In the genomic region with DNA sequence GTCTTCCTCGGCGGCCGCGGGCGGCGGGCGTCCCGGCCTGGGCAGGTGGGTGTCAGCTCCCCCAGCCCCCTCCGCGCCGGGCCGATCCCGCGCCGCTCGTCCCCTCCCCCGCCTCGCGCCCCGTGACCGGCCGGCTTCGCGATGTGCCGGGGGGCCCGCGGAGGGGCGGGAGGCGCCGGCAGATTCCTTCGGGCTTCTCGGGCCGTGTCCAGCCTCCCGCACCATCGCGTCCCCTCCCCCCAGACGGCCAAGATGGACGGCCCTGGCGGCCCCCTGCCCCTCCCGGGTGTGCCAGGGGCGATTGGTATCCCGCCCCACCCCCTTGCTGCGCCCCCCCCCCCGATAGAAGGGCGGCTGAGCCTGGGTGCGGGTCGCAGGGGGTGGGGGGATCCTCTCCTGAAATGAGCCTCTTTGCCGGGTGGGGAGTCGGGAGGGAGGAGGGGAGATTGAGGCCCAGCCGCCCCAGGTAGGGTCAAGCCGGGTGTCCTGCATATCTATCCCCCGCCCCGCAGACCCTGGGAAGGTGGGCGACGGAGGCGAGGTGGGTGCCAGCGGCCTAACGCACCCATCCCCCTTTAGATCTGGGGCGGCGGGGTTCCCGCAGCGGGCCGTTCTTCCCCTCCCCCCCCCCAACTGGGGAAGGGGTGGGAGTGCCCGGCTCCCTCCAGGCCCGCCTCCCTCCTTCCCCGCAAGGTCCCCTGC, we compare ENCODE assay signal across 8 mouse cellular contexts. TPM values are rescaled to one million over a fixed set of nuclear protein-coding genes. Genes with fewer than 3 reads are reported as not detected.
DNase-seq lines count a peak whose midpoint lies in the region; ATAC-seq and TF ChIP-seq lines count a peak whose summit lies in the region.

No protein-coding gene starts in this region.

- H3K4me2 ChIP-seq in forebrain, embryonic 16.5 days (ENCODE audit: low read length), result peak overlapping the region; percentile 91
- H3K4me2 ChIP-seq in hindbrain, embryonic 12.5 days (replicated peaks), result peak overlapping the region; percentile 90
- H3K4me2 ChIP-seq in liver, embryonic 11.5 days, result peak overlapping the region; percentile 87

- H3K27me3 ChIP-seq in forebrain, embryonic 16.5 days (replicated peaks; ENCODE audit: control insufficient read depth, insufficient read depth, low read length), result no peaks in the 10 kb centered on the region
- H3K27me3 ChIP-seq in hindbrain, embryonic 12.5 days, result no peaks in the 10 kb centered on the region
- no peaks in the 10 kb centered on the region for H3K27me3 ChIP-seq in liver, embryonic 11.5 days (replicated peaks; ENCODE audit: control insufficient read depth, insufficient read depth, low read length)
- H3K27me3 ChIP-seq in thymus, adult 2 months (ENCODE audit: control insufficient read depth, insufficient read depth, low read length), result no peaks in the 10 kb centered on the region

- ATAC-seq in forebrain, embryonic 16.5 days, result peak; percentile 46
- peak; percentile 69 for ATAC-seq in hindbrain, embryonic 12.5 days (ENCODE audit: low FRiP score)
- ATAC-seq in liver, embryonic 11.5 days (replicated peaks; ENCODE audit: low FRiP score), result peak; percentile 54

- no peaks in the 10 kb centered on the region for H3K9me3 ChIP-seq in forebrain, embryonic 16.5 days (ENCODE audit: control insufficient read depth, low read length)
- H3K9me3 ChIP-seq in hindbrain, embryonic 12.5 days (replicated peaks), result no peaks in the 10 kb centered on the region
- H3K9me3 ChIP-seq in liver, embryonic 11.5 days (ENCODE audit: control insufficient read depth, low read length), result no peaks in the 10 kb centered on the region

- peak; percentile 48 to 61 for DNase-seq in layer of hippocampus, postnatal 10 days (ENCODE audit: low spot score in 2 of 2)
- DNase-seq in layer of hippocampus, adult 8-10 months (ENCODE audit: low spot score in 2 of 2), result no peak
- peak; percentile 47 to 59 for DNase-seq in cerebellum, adult 18-20 months
- DNase-seq in liver, embryonic 11.5 days (ENCODE audit: low spot score), result peak; percentile 64
- peak; percentile 50 for DNase-seq in naive thymus-derived CD4-positive, alpha-beta T cell, adult 2 months (ENCODE audit: low read depth)
- peak; percentile 31 for DNase-seq in thymus, adult 2 months

- peak overlapping the region; percentile 89 for H3K9ac ChIP-seq in forebrain, embryonic 16.5 days (replicated peaks; ENCODE audit: low read depth, low read length)
- H3K9ac ChIP-seq in hindbrain, embryonic 12.5 days, result peak overlapping the region; percentile 99
- H3K9ac ChIP-seq in liver, embryonic 11.5 days (ENCODE audit: low read depth, low read length), result peak overlapping the region; percentile 97

- H3K4me1 ChIP-seq in forebrain, embryonic 16.5 days (replicated peaks; ENCODE audit: control insufficient read depth, insufficient read depth, low read length), result peaks cover 32% of the 10 kb centered on the region
- H3K4me1 ChIP-seq in hindbrain, embryonic 12.5 days, result peaks cover 34% of the 10 kb centered on the region
- H3K4me1 ChIP-seq in liver, embryonic 11.5 days (replicated peaks; ENCODE audit: control insufficient read depth, insufficient read depth, low read length), result peaks cover 9% of the 10 kb centered on the region; the same call in 1 of the 2 replicates
- peaks cover 29% of the 10 kb centered on the region for H3K4me1 ChIP-seq in thymus, adult 2 months (replicated peaks; ENCODE audit: control insufficient read depth, insufficient read depth, low read length)

- H3K27ac ChIP-seq in forebrain, embryonic 16.5 days (ENCODE audit: low read length), result peak overlapping the region; percentile 97
- peak overlapping the region; percentile 98 for H3K27ac ChIP-seq in hindbrain, embryonic 12.5 days
- H3K27ac ChIP-seq in liver, embryonic 11.5 days (ENCODE audit: low read depth, low read length), result peak overlapping the region; percentile 96
- H3K27ac ChIP-seq in thymus, adult 2 months (ENCODE audit: control insufficient read depth, insufficient read depth, low read length), result no peak overlapping the region

- no peaks in the 10 kb centered on the region for H3K36me3 ChIP-seq in forebrain, embryonic 16.5 days (ENCODE audit: control insufficient read depth, insufficient read depth)
- H3K36me3 ChIP-seq in hindbrain, embryonic 12.5 days, result peaks cover 3% of the 10 kb centered on the region; the same call in 1 of the 2 replicates
- H3K36me3 ChIP-seq in liver, embryonic 11.5 days (ENCODE audit: control insufficient read depth, insufficient read depth, low read length), result peaks cover 3% of the 10 kb centered on the region
- H3K36me3 ChIP-seq in thymus, adult 2 months (ENCODE audit: control insufficient read depth, insufficient read depth, low read length), result no peaks in the 10 kb centered on the region

- TF ChIP-seq POLR2A in thymus, adult 2 months (IDR thresholded peaks at IDR 0.05; ENCODE audit: control insufficient read depth, extremely low read depth, insufficient read depth, low read length, poor library complexity), result no peak

- peak overlapping the region; percentile 84 for H3K4me3 ChIP-seq in forebrain, embryonic 16.5 days (replicated peaks; ENCODE audit: low read length)
- H3K4me3 ChIP-seq in hindbrain, embryonic 12.5 days, result peak overlapping the region; percentile 99
- peak overlapping the region; percentile 100 for H3K4me3 ChIP-seq in liver, embryonic 11.5 days (ENCODE audit: low read depth, low read length)
- H3K4me3 ChIP-seq in thymus, adult 2 months (ENCODE audit: control insufficient read depth, insufficient read depth, low read length), result peak overlapping the region; percentile 80

- under 1% methylated on average over 23 of the region's 66 CpGs for WGBS in forebrain, embryonic 16.5 days
- WGBS in hindbrain, embryonic 12.5 days, result 3% methylated on average over 19 of the region's 66 CpGs
- WGBS in liver, embryonic 11.5 days, result under 1% methylated on average over 51 of the region's 66 CpGs
- whole genome bisulfite sequencing in thymus, adult 2 months, result 2% methylated on average over 64 of the region's 66 CpGs

- no peak for TF ChIP-seq CTCF in thymus, adult 2 months (IDR thresholded peaks at IDR 0.05; ENCODE audit: borderline replicate concordance, control insufficient read depth, extremely low read depth, insufficient read depth, low read length, poor library complexity)

RNA-seq across cellular contexts. Expression of a gene that starts 1.2 kb away (rescaled TPM):
- 100 to 1,000 TPM; 204 to 220 TPM for total RNA-seq in layer of hippocampus, postnatal 10 days (2021)
- total RNA-seq in layer of hippocampus, adult 8-10 months (2022), result 100 to 1,000 TPM; 190 to 238 (median 231) TPM
- polyA plus RNA-seq in forebrain, embryonic 16.5 days (2015; fragmentation: Nextera tagmentation; extraction: Ambion mirVana), result 55.8 and 58.3 TPM in 2 replicates
- polyA plus RNA-seq in hindbrain, embryonic 12.5 days (2016; fragmentation: Nextera tagmentation; extraction: Ambion mirVana), result 95.3 and 102 TPM in 2 replicates
- polyA plus RNA-seq in liver, embryonic 11.5 days (2014; fragmentation: Nextera tagmentation; extraction: Ambion mirVana), result 49.8 and 63.9 TPM in 2 replicates
- polyA plus RNA-seq in thymus, adult 2 months (2012; rRNA removed), result 205 and 216 TPM in 2 replicates

RNA-seq across cellular contexts. Expression of a gene that starts 52.0 kb away (rescaled TPM):
- 10 to 100 TPM; 53.2 to 54.0 TPM for total RNA-seq in layer of hippocampus, postnatal 10 days (2021)
- 10 to 100 TPM; 64.3 to 67.7 (median 67.4) TPM for total RNA-seq in layer of hippocampus, adult 8-10 months (2022)
- polyA plus RNA-seq in forebrain, embryonic 16.5 days (2015; fragmentation: Nextera tagmentation; extraction: Ambion mirVana), result 51.5 and 55.5 TPM in 2 replicates
- 51.5 and 52.8 TPM in 2 replicates for polyA plus RNA-seq in hindbrain, embryonic 12.5 days (2016; fragmentation: Nextera tagmentation; extraction: Ambion mirVana)
- 42.8 and 46.0 TPM in 2 replicates for polyA plus RNA-seq in liver, embryonic 11.5 days (2014; fragmentation: Nextera tagmentation; extraction: Ambion mirVana)
- 38.7 and 46.9 TPM in 2 replicates for polyA plus RNA-seq in thymus, adult 2 months (2012; rRNA removed)

RNA-seq across cellular contexts. Expression of a gene that starts 52.1 kb away (rescaled TPM):
- total RNA-seq in layer of hippocampus, postnatal 10 days (2021), result 1 to 10 TPM; 2.6 to 3.3 TPM
- total RNA-seq in layer of hippocampus, adult 8-10 months (2022), result 1 to 10 TPM; 4.5 to 6.8 (median 5.2) TPM
- 0.71 and 1.5 TPM in 2 replicates for polyA plus RNA-seq in forebrain, embryonic 16.5 days (2015; fragmentation: Nextera tagmentation; extraction: Ambion mirVana)
- polyA plus RNA-seq in hindbrain, embryonic 12.5 days (2016; fragmentation: Nextera tagmentation; extraction: Ambion mirVana), result 1.9 TPM in 2 replicates
- polyA plus RNA-seq in liver, embryonic 11.5 days (2014; fragmentation: Nextera tagmentation; extraction: Ambion mirVana), result 2.7 and 3.6 TPM in 2 replicates
- 7.2 and 8.2 TPM in 2 replicates for polyA plus RNA-seq in thymus, adult 2 months (2012; rRNA removed)

Comparison
In these comparisons a context has a peak if more than half of its experiments do, and no peak if none do; other contexts are left out.
1. DNase-seq: peak in layer of hippocampus, postnatal 10 days (2 of 2), cerebellum, adult 18-20 months (2 of 2), liver, embryonic 11.5 days (single experiment), naive thymus-derived CD4-positive, alpha-beta T cell, adult 2 months (single experiment) and thymus, adult 2 months (single experiment); none in layer of hippocampus, adult 8-10 months (0 of 2).
2. Peak in every context shown above with its lines, with median percentiles within 50 percentile points of each other: ATAC-seq, H3K4me2 ChIP-seq, H3K4me3 ChIP-seq and H3K9ac ChIP-seq.